Mouse (Mus musculus): Measurements from ENCODE around the gene Slc6a16. TPM values are rescaled to one million over a fixed set of nuclear protein-coding genes. Genes with fewer than 3 reads are reported as not detected.

Slc6a16 gene
- polyA plus RNA-seq (2021) = not detected

GRCm38 (mm10) chr7:45240633-45241388 lies at the start of gene Slc6a16:
Gene Slc6a16 (plus strand): TSS chr7:45241085.
- in situ Hi-C loops (cut with MboI; ENCODE audit: low pct_unique_long_range_greater_than_20kb) = no loop called here
- H3K27me3 ChIP-seq = peaks cover 13% of the 10 kb centered on the region
- ChIA-PET POLR2A (no interaction called here), CTCF (no interaction called here)
- TF ChIP-seq CTCF (IDR thresholded peaks at IDR 0.05) = no peak
- DNase-seq (ENCODE audit: low read depth, low spot score) (no peak), ATAC-seq (no peak)

DNA sequence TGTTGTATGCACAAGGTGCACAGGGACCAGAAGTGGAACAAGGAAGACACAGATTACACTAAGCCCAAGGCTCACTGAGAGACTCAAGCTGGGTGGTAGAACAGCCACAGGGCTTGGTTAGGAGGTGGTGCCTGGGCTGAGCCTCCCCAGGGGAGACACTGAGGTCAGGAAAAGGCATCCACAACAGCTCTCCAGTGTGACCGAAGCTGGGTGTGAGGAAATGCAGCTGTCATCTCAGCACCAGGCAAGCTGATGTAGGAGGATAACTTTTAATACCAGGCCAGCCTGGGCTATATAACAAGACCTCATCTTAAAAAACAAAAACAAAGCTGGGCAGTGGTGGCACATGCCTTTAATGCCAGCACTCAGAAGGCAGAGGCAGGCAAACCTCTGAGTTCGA lies 49.7 kb upstream of the Slc6a16 start:
- H3K27me3 ChIP-seq = peaks cover 49% of the 10 kb centered on the region
- DNase-seq (ENCODE audit: low read depth, low spot score) = no peak
- CTCF ChIA-PET = no interaction called here
- POLR2A ChIA-PET = no interaction called here
- no peak for TF ChIP-seq CTCF (IDR thresholded peaks at IDR 0.05)
- in situ Hi-C loops (cut with MboI; ENCODE audit: low pct_unique_long_range_greater_than_20kb) = no loop called here
- no peak for ATAC-seq

DNA sequence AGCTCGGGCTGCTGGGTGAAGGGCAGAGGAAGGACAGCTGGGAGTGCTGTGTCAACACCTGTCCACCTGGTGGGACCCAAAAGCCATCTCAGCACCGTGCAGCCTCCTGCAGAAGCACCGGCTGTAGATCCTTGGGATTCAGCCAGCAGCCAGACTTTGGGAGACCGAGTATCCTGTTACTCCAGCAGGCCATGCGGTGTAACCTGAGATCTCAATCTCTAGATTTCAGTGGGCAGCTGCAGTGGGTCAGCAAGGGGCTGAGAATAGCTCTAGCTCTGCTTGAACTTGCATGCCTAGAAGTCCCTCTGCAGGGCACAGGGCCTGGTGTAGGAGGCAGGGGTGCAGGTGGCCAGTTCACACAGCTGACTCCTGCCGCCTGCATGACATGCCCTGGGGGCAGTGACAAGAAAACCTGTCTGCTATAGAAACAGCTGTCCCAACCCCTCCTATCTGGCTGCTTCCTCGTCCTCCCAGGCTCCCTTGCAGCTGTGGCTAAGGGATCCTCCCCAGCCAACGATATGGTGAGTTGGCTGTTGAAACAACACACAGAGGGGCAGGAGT lies 49.0 kb upstream of the Slc6a16 start:
- no peak for DNase-seq (ENCODE audit: low read depth, low spot score)
- H3K27me3 ChIP-seq = peaks cover 44% of the 10 kb centered on the region
- CTCF ChIA-PET = interaction anchor here (2.7 kb wide), 1 partner anchor 30 kb away, joined by 8 read pairs; no protein-coding TSS in a partner anchor
- POLR2A ChIA-PET = no interaction called here
- no peak for TF ChIP-seq CTCF (IDR thresholded peaks at IDR 0.05)
- in situ Hi-C loops (cut with MboI; ENCODE audit: low pct_unique_long_range_greater_than_20kb) = no loop called here
- no peak for ATAC-seq

DNA sequence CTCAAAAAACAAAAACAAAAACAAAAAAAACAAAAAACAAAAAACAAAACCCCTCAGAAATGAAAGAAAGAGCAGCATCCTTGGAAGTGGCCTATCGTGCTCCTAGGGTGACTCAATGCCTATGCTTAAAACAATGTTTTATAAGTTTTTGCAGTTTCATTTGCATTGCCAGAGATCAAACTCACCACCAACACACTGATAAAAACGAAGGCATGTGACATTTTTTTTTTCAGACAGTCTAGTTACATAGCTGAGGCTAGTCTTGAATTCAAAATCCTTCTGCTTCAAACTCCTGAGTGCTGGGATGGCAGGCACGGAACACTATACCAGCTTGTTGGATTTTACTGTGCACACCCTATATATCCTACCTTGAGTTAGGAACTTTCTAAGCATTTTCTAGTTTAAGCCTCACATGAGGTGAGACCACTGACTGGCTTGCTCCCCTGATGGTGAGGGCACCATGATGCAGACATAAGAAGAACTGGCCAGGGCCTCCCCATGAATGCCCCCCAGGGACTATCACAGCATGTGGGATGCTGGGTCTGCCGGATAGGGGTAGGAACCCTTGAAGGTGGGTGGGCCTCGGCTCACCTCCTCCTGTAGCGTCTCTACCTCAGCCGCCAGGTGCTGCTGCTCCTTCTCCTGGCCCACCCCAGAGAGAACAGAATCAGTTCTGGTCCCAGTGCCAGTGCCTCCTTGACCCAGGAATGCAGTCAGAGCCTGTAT lies 48.1 kb upstream of the Slc6a16 start:
- ATAC-seq = no peak
- CTCF ChIA-PET = interaction anchor here (2.7 kb wide), 1 partner anchor 31 kb away, joined by 8 read pairs; no protein-coding TSS in a partner anchor
- TF ChIP-seq CTCF (IDR thresholded peaks at IDR 0.05) = no peak
- in situ Hi-C loops (cut with MboI; ENCODE audit: low pct_unique_long_range_greater_than_20kb) = no loop called here
- peaks cover 49% of the 10 kb centered on the region for H3K27me3 ChIP-seq
- DNase-seq (ENCODE audit: low read depth, low spot score) = no peak
- POLR2A ChIA-PET = interaction anchor here (2.1 kb wide), 1 partner anchor 10 kb away, joined by 5 read pairs; no protein-coding TSS in a partner anchor

DNA sequence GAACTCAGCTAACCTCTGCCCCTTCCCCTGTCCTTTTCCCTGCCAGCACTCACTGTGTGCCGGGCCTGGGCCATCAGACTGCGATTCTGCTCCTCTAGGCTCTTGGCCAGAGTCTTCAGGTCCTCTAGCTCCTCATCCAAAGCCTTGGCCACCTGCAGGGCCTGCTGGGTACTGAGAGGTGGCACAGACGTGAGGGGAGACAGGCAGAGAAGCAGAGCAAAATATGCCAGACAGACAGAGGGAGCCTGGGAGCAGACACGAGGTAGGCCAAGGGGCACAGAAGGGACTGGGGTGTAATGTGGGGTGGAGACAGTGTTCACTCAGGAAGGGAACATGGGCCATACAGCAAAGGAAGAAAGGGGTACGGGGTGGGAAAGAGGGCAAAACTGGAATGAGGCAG lies 47.5 kb upstream of the Slc6a16 start:
- POLR2A ChIA-PET = interaction anchor here (2.1 kb wide), 1 partner anchor 11 kb away, joined by 5 read pairs; no protein-coding TSS in a partner anchor
- CTCF ChIA-PET = interaction anchor here (2.7 kb wide), 1 partner anchor 31 kb away, joined by 8 read pairs; no protein-coding TSS in a partner anchor
- in situ Hi-C loops (cut with MboI; ENCODE audit: low pct_unique_long_range_greater_than_20kb) = no loop called here
- TF ChIP-seq CTCF (IDR thresholded peaks at IDR 0.05) = no peak
- DNase-seq (ENCODE audit: low read depth, low spot score) (no peak), ATAC-seq (no peak)
- peaks cover 47% of the 10 kb centered on the region for H3K27me3 ChIP-seq

DNA sequence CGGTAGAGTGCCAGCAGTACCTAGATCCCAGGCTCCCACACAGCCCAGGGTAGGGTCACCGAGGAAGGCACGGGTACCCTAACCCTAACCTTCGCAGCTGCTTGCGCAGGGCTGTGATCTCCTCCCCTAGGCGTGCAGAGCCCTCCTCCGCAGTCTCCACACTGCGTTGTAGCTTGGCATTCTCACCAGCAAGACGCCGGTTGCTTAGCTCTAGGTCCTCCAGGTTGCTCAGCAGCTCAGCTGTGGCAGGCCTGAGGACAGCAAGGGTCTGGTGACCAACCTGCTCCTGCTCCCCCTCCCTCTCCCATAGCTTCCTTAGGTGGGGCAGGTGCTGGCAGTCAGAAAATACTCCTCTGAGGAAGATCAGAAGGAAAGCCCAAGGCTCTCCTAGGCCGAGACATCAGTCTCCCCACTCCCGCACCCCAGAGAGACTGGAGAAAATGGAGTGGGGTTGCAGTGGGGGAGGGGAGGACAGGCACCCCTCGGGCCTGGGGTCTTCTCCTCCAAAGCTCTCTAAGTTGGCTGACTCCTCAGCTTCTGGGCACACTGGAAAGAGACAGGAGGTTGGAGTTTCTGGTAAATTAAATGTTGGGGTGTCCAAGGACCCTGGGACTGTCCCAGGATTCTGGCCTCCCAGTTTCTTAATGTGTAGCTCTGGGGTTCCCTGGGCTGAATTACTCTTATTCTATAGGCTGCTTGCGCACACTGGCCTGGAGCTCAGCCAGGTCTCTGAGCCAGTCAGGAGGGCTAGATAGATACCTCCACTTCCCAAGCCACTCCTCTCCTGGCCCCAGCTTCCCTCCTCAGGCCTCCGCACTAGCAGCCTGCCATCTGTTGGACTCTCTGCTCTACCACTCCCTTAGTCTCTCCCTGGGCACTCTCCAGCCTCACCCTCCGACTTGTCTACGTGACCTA lies 46.8 kb upstream of the Slc6a16 start:
- ChIA-PET POLR2A (interaction anchor here (2.1 kb wide), 1 partner anchor 12 kb away, joined by 5 read pairs; no protein-coding TSS in a partner anchor), CTCF (interaction anchor here (0.9 to 2.7 kb wide), 2 partner anchors 32 kb away, joined by 8 read pairs; no protein-coding TSS in a partner anchor)
- DNase-seq (ENCODE audit: low read depth, low spot score) (no peak), ATAC-seq (no peak)
- TF ChIP-seq CTCF (IDR thresholded peaks at IDR 0.05) = no peak
- H3K27me3 ChIP-seq = peaks cover 43% of the 10 kb centered on the region
- in situ Hi-C loops (cut with MboI; ENCODE audit: low pct_unique_long_range_greater_than_20kb) = no loop called here

GRCm38 (mm10) chr7:45195341-45196175 lies 45.3 kb upstream of the Slc6a16 start:
- TF ChIP-seq CTCF (IDR thresholded peaks at IDR 0.05) = no peak
- DNase-seq (ENCODE audit: low read depth, low spot score) = no peak
- H3K27me3 ChIP-seq = peaks cover 36% of the 10 kb centered on the region
- ChIA-PET POLR2A (no interaction called here), CTCF (no interaction called here)
- ATAC-seq = no peak
- in situ Hi-C loops (cut with MboI; ENCODE audit: low pct_unique_long_range_greater_than_20kb) = no loop called here

- ChIA-PET POLR2A (no interaction called here), CTCF (interaction anchor here (5.1 kb wide), 1 partner anchor 34 kb away, joined by 30 read pairs; no protein-coding TSS in a partner anchor)
- H3K27me3 ChIP-seq = peaks cover 33% of the 10 kb centered on the region
- no peak for TF ChIP-seq CTCF (IDR thresholded peaks at IDR 0.05)
- ATAC-seq = no peak
- in situ Hi-C loops (cut with MboI; ENCODE audit: low pct_unique_long_range_greater_than_20kb) = no loop called here
- DNase-seq (ENCODE audit: low read depth, low spot score) = no peak
Measured at GRCm38 (mm10) chr7:45196176-45196535, 44.7 kb upstream of the Slc6a16 start.

GRCm38 (mm10) chr7:45196994-45197393 lies 43.9 kb upstream of the Slc6a16 start:
- POLR2A ChIA-PET = no interaction called here
- DNase-seq (ENCODE audit: low read depth, low spot score) (no peak), ATAC-seq (no peak)
- in situ Hi-C loops (cut with MboI; ENCODE audit: low pct_unique_long_range_greater_than_20kb) = no loop called here
- CTCF ChIA-PET = interaction anchor here (1.8 to 5.1 kb wide), 2 partner anchors 32 to 35 kb away, joined by 6 to 30 read pairs; no protein-coding TSS in a partner anchor
- no peak for TF ChIP-seq CTCF (IDR thresholded peaks at IDR 0.05)
- peaks cover 33% of the 10 kb centered on the region for H3K27me3 ChIP-seq
